Mouse (Mus musculus) liver, embryonic 11.5 days (tissue): ENCODE measurements around the gene Usp10. TPM values are rescaled to one million over a fixed set of nuclear protein-coding genes. Genes with fewer than 3 reads are reported as not detected.

Experiments used
- ATAC-seq: fragments of 200-750 bp; cut with Nextera tagmentation; replicated peaks from 2 replicates; pipeline ENCODE4 v1.8.0; 2017; ENCODE audit warnings: moderate number of reproducible peaks, mild to moderate bottlenecking, moderate TSS enrichment, moderate library complexity; ENCODE audit not compliant: low FRiP score
- DNase-seq: peaks from one replicate; pipeline ENCODE4 v3.0.0-alpha.2; 2017; ENCODE audit warnings: low spot score
- H3K27ac ChIP-seq: fragments of 300-500 bp; sonication (generic); 2 replicates; pipeline ENCODE4 v1.5.1; 2014; ENCODE audit warnings: mild to moderate bottlenecking, low read depth, low read length, control low read depth
- H3K27me3 ChIP-seq: fragments of 300-500 bp; sonication (generic); replicated peaks from 2 replicates; pipeline ENCODE4 v1.6.1; 2014; ENCODE audit warnings: low read length, mixed read lengths; ENCODE audit not compliant: control insufficient read depth, insufficient read depth
- H3K36me3 ChIP-seq: fragments of 300-500 bp; sonication (generic); 2 replicates; pipeline ENCODE4 v1.6.1; 2014; ENCODE audit warnings: mild to moderate bottlenecking, low read length, moderate library complexity, mixed read lengths; ENCODE audit not compliant: control insufficient read depth, insufficient read depth
- H3K4me1 ChIP-seq: fragments of 300-500 bp; sonication (generic); replicated peaks from 2 replicates; pipeline ENCODE4 v1.6.1; 2014; ENCODE audit warnings: low read length, mixed read lengths; ENCODE audit not compliant: control insufficient read depth, insufficient read depth
- H3K4me2 ChIP-seq: fragments of 300-500 bp; sonication (generic); 2 replicates; pipeline ENCODE4 v1.6.1; 2014; ENCODE audit warnings: mild to moderate bottlenecking, control low read depth, moderate library complexity
- H3K4me3 ChIP-seq: fragments of 300-500 bp; sonication (generic); 2 replicates; pipeline ENCODE4 v1.5.1; 2014; ENCODE audit warnings: low read depth, low read length, control low read depth
- H3K9ac ChIP-seq: fragments of 300-500 bp; sonication (generic); 2 replicates; pipeline ENCODE4 v1.6.1; 2014; ENCODE audit warnings: low read depth, low read length, control low read depth
- H3K9me3 ChIP-seq: fragments of 300-500 bp; sonication (generic); 2 replicates; pipeline ENCODE4 v1.6.1; 2016; ENCODE audit warnings: low read length, inconsistent platforms, mixed read lengths; ENCODE audit not compliant: control insufficient read depth
- WGBS: fragments of 180-500 bp; shearing (Covaris S2); extraction: QIAGEN DNeasy Blood & Tissue Kit; methylation state at CpG from one replicate; pipeline ENCODE4 v1.1.7; 2014; 5-methylcytosine and 5-hydroxymethylcytosine counted together
- polyA plus RNA-seq: library from polyadenylated mRNA; unstranded; fragments of >200 nt; fragmentation: Nextera tagmentation; extraction: Ambion mirVana; gene quantifications from 2 replicates; pipeline ENCODE4 v1.2.1, GENCODE M21; 2014

The Usp10 gene
- polyA plus RNA-seq, 1 experiment from 2014 or later: 175 TPM

GRCm38 (mm10) chr8:119883281-119883680 lies 26.9 kb upstream of the Usp10 start:
- no peak for ATAC-seq
- 84% methylated on average over 7 of the region's 7 CpGs for WGBS
- H3K9me3 ChIP-seq: no peaks in the 10 kb centered on the region

GRCm38 (mm10) chr8:119885612-119886011 lies 24.5 kb upstream of the Usp10 start:
- whole genome bisulfite sequencing: 32% methylated on average over 3 of the region's 3 CpGs
- no peak overlapping the region for H3K4me2 ChIP-seq
- H3K27ac ChIP-seq: peak overlapping the region; percentile 57; the same call in 1 of the 2 replicates

More at GRCm38 (mm10) chr8:119883281-119883680, 26.9 kb upstream of the Usp10 start:
- Histone ChIP-seq H3K4me3 (no peak overlapping the region), H3K27ac (no peak overlapping the region), H3K9ac (no peak overlapping the region), H3K36me3 (no peaks in the 10 kb centered on the region), H3K27me3 (no peaks in the 10 kb centered on the region), H3K4me2 (no peak overlapping the region), H3K4me1 (no peaks in the 10 kb centered on the region; the same call in 1 of the 2 replicates)
- DNase-seq: no peak

GRCm38 (mm10) chr8:119887130-119887529 lies 23.0 kb upstream of the Usp10 start:
- Histone ChIP-seq H3K27ac (no peak overlapping the region), H3K4me3 (no peak overlapping the region), H3K27me3 (no peaks in the 10 kb centered on the region), H3K9ac (no peak overlapping the region), H3K36me3 (no peaks in the 10 kb centered on the region), H3K4me2 (no peak overlapping the region), H3K4me1 (no peaks in the 10 kb centered on the region; the same call in 1 of the 2 replicates), H3K9me3 (no peaks in the 10 kb centered on the region)
- WGBS: 90% methylated on average over 3 of the region's 3 CpGs
- DNase-seq (no peak), ATAC-seq (no peak)

More at GRCm38 (mm10) chr8:119885612-119886011, 24.5 kb upstream of the Usp10 start:
- ATAC-seq (peak; percentile 71), DNase-seq (no peak)
- Histone ChIP-seq H3K4me1 (no peaks in the 10 kb centered on the region; the same call in 1 of the 2 replicates), H3K9me3 (no peaks in the 10 kb centered on the region), H3K9ac (no peak overlapping the region), H3K4me3 (no peak overlapping the region), H3K27me3 (no peaks in the 10 kb centered on the region), H3K36me3 (no peaks in the 10 kb centered on the region)

- no peak for DNase-seq
- H3K9me3 ChIP-seq: no peaks in the 10 kb centered on the region
- no peak overlapping the region for H3K9ac ChIP-seq
- WGBS: 71% methylated on average over 4 of the region's 4 CpGs
- no peaks in the 10 kb centered on the region for H3K36me3 ChIP-seq
- no peaks in the 10 kb centered on the region for H3K27me3 ChIP-seq
- H3K4me3 ChIP-seq: no peak overlapping the region
- no peak overlapping the region for H3K27ac ChIP-seq
- no peak overlapping the region for H3K4me2 ChIP-seq
- no peak for ATAC-seq
- H3K4me1 ChIP-seq: no peaks in the 10 kb centered on the region; the same call in 1 of the 2 replicates
These were observed 22.1 kb upstream of the Usp10 start for GRCm38 (mm10) chr8:119888012-119888411.

GRCm38 (mm10) chr8:119897069-119897468 lies 13.1 kb upstream of the Usp10 start:
- no peaks in the 10 kb centered on the region for H3K36me3 ChIP-seq
- ATAC-seq (no peak), DNase-seq (no peak)
- H3K9me3 ChIP-seq: no peaks in the 10 kb centered on the region
- 76% methylated on average over 4 of the region's 4 CpGs for WGBS
- no peak overlapping the region for H3K4me3 ChIP-seq
- no peak overlapping the region for H3K4me2 ChIP-seq
- H3K4me1 ChIP-seq: peaks cover 11% of the 10 kb centered on the region
- H3K27me3 ChIP-seq: peaks cover 22% of the 10 kb centered on the region
- no peak overlapping the region for H3K27ac ChIP-seq
- no peak overlapping the region for H3K9ac ChIP-seq

- peaks cover 11% of the 10 kb centered on the region for H3K4me1 ChIP-seq
- no peak for ATAC-seq
- H3K36me3 ChIP-seq: no peaks in the 10 kb centered on the region
- no peak for DNase-seq
- 11% methylated on average over 13 of the region's 13 CpGs for WGBS
- no peak overlapping the region for H3K4me3 ChIP-seq
- H3K4me2 ChIP-seq: peak overlapping the region; percentile 39
- H3K9me3 ChIP-seq: no peaks in the 10 kb centered on the region
- H3K27me3 ChIP-seq: peaks cover 22% of the 10 kb centered on the region
- no peak overlapping the region for H3K27ac ChIP-seq
- no peak overlapping the region for H3K9ac ChIP-seq
These were observed 12.2 kb upstream of the Usp10 start for GRCm38 (mm10) chr8:119897933-119898332.

- 51% methylated on average over 3 of the region's 3 CpGs for WGBS
- no peak overlapping the region for H3K4me2 ChIP-seq
- H3K36me3 ChIP-seq: no peaks in the 10 kb centered on the region
- H3K9me3 ChIP-seq: no peaks in the 10 kb centered on the region
- H3K4me1 ChIP-seq: peaks cover 11% of the 10 kb centered on the region
- ATAC-seq (no peak), DNase-seq (no peak)
- no peak overlapping the region for H3K9ac ChIP-seq
- no peak overlapping the region for H3K27ac ChIP-seq
- H3K27me3 ChIP-seq: peaks cover 22% of the 10 kb centered on the region
- no peak overlapping the region for H3K4me3 ChIP-seq
These were observed 8.8 kb upstream of the Usp10 start for GRCm38 (mm10) chr8:119901349-119901748.

- 66% methylated on average over 8 of the region's 8 CpGs for whole genome bisulfite sequencing
- H3K27ac ChIP-seq: no peak overlapping the region
These were observed 8.2 kb upstream of the Usp10 start for GRCm38 (mm10) chr8:119901952-119902351.

GRCm38 (mm10) chr8:119904323-119904911 lies 5.7 kb upstream of the Usp10 start:
- no peak for ATAC-seq
- 39% methylated on average over 12 of the region's 12 CpGs for WGBS
- no peaks in the 10 kb centered on the region for H3K9me3 ChIP-seq
- H3K27ac ChIP-seq: no peak overlapping the region
- no peak overlapping the region for H3K4me2 ChIP-seq
- H3K27me3 ChIP-seq: peaks cover under 1% of the 10 kb centered on the region
- no peaks in the 10 kb centered on the region for H3K36me3 ChIP-seq
- no peak overlapping the region for H3K9ac ChIP-seq
- peaks cover 7% of the 10 kb centered on the region; the same call in 1 of the 2 replicates for H3K4me1 ChIP-seq
- no peak overlapping the region for H3K4me3 ChIP-seq
- DNase-seq: no peak

More at GRCm38 (mm10) chr8:119901952-119902351, 8.2 kb upstream of the Usp10 start:
- peaks cover 11% of the 10 kb centered on the region for H3K4me1 ChIP-seq
- no peaks in the 10 kb centered on the region for H3K9me3 ChIP-seq
- H3K4me3 ChIP-seq: no peak overlapping the region
- DNase-seq (no peak), ATAC-seq (no peak)
- peaks cover 20% of the 10 kb centered on the region for H3K27me3 ChIP-seq
- no peak overlapping the region for H3K9ac ChIP-seq
- no peaks in the 10 kb centered on the region for H3K36me3 ChIP-seq
- H3K4me2 ChIP-seq: no peak overlapping the region
